Mouse (Mus musculus) heart, embryonic 12.5 days (tissue): ENCODE data around the gene Grasp. TPM values are rescaled to one million over a fixed set of nuclear protein-coding genes. Genes with fewer than 3 reads are reported as not detected.

Experiments
- ATAC-seq: fragments of 200-750 bp; cut with Nextera tagmentation; 2 replicates; pipeline ENCODE4 v1.8.0; 2017; ENCODE audit warnings: moderate TSS enrichment, moderate library complexity; ENCODE audit not compliant: insufficient number of reproducible peaks, low FRiP score
- H3K27ac ChIP-seq: fragments of 300-500 bp; sonication (generic); 2 replicates; pipeline ENCODE4 v1.5.1; 2016; ENCODE audit warnings: mild to moderate bottlenecking, moderate library complexity; ENCODE audit not compliant: poor library complexity, severe bottlenecking
- H3K27me3 ChIP-seq: fragments of 300-500 bp; sonication (generic); replicated peaks from 2 replicates; pipeline ENCODE4 v1.6.1; 2016; ENCODE audit warnings: mild to moderate bottlenecking, moderate library complexity
- H3K36me3 ChIP-seq: fragments of 300-500 bp; sonication (generic); 2 replicates; pipeline ENCODE4 v1.6.1; 2016; ENCODE audit warnings: mild to moderate bottlenecking, moderate library complexity
- H3K4me1 ChIP-seq: fragments of 300-500 bp; sonication (generic); replicated peaks from 2 replicates; pipeline ENCODE4 v1.6.1; 2016; ENCODE audit warnings: mild to moderate bottlenecking
- H3K4me2 ChIP-seq: fragments of 300-500 bp; sonication (generic); 2 replicates; pipeline ENCODE4 v1.6.1; 2016; ENCODE audit warnings: mild to moderate bottlenecking, moderate library complexity
- H3K4me3 ChIP-seq: fragments of 300-500 bp; sonication (generic); 2 replicates; pipeline ENCODE4 v1.5.1; 2016; ENCODE audit warnings: mild to moderate bottlenecking
- H3K9ac ChIP-seq: fragments of 300-500 bp; sonication (generic); 2 replicates; pipeline ENCODE4 v1.6.1; 2016; ENCODE audit warnings: mild to moderate bottlenecking, moderate library complexity
- H3K9me3 ChIP-seq: fragments of 300-500 bp; sonication (generic); replicated peaks from 2 replicates; pipeline ENCODE4 v1.6.1; 2016; ENCODE audit warnings: mild to moderate bottlenecking, moderate library complexity
- WGBS: fragments of 180-500 bp; shearing (Covaris S2); methylation state at CpG from one replicate; pipeline ENCODE4 v1.1.7; 2016; 5-methylcytosine and 5-hydroxymethylcytosine counted together
- polyA plus RNA-seq: library from polyadenylated mRNA; unstranded; fragments of >200 nt; fragmentation: Nextera tagmentation; extraction: Ambion mirVana; gene quantifications from 2 replicates; pipeline ENCODE4 v1.2.1, GENCODE M21; 2016

The Grasp gene
- polyA plus RNA-seq, 1 experiment from 2014 or later: 6.6 TPM

- Histone ChIP-seq H3K36me3 (no peaks in the 10 kb centered on the region), H3K27me3 (no peaks in the 10 kb centered on the region), H3K27ac (no peak overlapping the region), H3K9ac (no peak overlapping the region), H3K9me3 (no peaks in the 10 kb centered on the region), H3K4me2 (no peak overlapping the region), H3K4me1 (peaks cover 39% of the 10 kb centered on the region), H3K4me3 (no peak overlapping the region)
- WGBS: 66% methylated on average over 9 of the region's 9 CpGs
- no peak for ATAC-seq
Measured at GRCm38 (mm10) chr15:101250220-101250800, 26.3 kb downstream of the Grasp start.

DNA sequence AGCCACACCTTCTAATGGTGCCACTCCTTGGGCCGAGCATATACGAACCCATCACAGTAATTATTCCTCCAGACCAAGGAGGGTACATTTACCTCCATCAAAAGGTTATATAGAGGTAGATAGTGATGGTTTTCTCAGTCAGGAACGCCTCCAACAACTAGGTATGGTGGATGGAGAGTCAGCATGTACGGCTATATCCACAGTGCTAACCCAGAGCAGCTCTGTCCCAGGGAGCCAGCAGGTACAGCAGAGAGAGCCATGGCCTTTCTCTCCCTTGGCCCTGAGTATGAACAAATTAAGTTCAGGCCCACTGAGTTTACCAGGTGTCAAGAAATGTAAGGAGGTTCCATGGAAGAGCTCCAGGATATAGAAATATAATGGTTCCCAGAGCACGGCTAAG lies 27.9 kb downstream of the Grasp start:
- no peak overlapping the region for H3K9ac ChIP-seq
- no peak overlapping the region for H3K27ac ChIP-seq
- ATAC-seq: no peak
- no peaks in the 10 kb centered on the region for H3K27me3 ChIP-seq
- no peak overlapping the region for H3K4me2 ChIP-seq
- no peaks in the 10 kb centered on the region for H3K9me3 ChIP-seq
- H3K36me3 ChIP-seq: no peaks in the 10 kb centered on the region
- H3K4me1 ChIP-seq: peaks cover 49% of the 10 kb centered on the region
- 87% methylated on average over 5 of the region's 5 CpGs for WGBS
- no peak overlapping the region for H3K4me3 ChIP-seq

DNA sequence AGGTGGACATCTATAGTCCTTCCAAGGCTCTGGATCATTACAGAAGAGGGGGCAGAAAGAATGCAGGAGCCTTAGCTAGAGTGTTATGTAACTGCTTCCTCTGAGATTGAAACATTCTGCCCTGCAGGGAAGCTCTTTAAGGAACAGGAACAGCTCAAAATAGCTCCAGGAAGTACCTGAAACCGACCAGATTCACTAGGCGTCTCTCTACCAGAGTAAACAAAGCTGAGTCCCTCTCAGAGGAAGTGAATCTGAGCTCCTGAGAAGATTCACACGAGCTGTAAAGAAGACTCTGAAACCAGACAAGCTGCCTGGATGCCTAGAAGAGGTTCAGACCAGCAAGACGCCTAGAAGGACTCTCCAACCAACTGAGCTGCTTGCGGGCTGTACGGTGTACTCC lies 28.6 kb downstream of the Grasp start:
- peaks cover 45% of the 10 kb centered on the region for H3K4me1 ChIP-seq
- no peaks in the 10 kb centered on the region for H3K36me3 ChIP-seq
- no peak overlapping the region for H3K9ac ChIP-seq
- WGBS: 71% methylated on average over 6 of the region's 6 CpGs
- H3K9me3 ChIP-seq: no peaks in the 10 kb centered on the region
- no peak overlapping the region for H3K27ac ChIP-seq
- no peak overlapping the region for H3K4me2 ChIP-seq
- no peak for ATAC-seq
- no peak overlapping the region for H3K4me3 ChIP-seq
- H3K27me3 ChIP-seq: no peaks in the 10 kb centered on the region

GRCm38 (mm10) chr15:101253563-101253885 lies 29.5 kb downstream of the Grasp start:
- peaks cover 36% of the 10 kb centered on the region for H3K4me1 ChIP-seq
- peak overlapping the region; percentile 86 for H3K4me2 ChIP-seq
- H3K27me3 ChIP-seq: no peaks in the 10 kb centered on the region
- no peaks in the 10 kb centered on the region for H3K9me3 ChIP-seq
- H3K4me3 ChIP-seq: peak overlapping the region; percentile 77
- H3K36me3 ChIP-seq: no peaks in the 10 kb centered on the region
- ATAC-seq: peak; percentile 13; the same call in 1 of the 2 replicates
- WGBS: 29% methylated on average over 3 of the region's 3 CpGs
- H3K27ac ChIP-seq: peak overlapping the region; percentile 79; the same call in 1 of the 2 replicates
- peak overlapping the region; percentile 97 for H3K9ac ChIP-seq

DNA sequence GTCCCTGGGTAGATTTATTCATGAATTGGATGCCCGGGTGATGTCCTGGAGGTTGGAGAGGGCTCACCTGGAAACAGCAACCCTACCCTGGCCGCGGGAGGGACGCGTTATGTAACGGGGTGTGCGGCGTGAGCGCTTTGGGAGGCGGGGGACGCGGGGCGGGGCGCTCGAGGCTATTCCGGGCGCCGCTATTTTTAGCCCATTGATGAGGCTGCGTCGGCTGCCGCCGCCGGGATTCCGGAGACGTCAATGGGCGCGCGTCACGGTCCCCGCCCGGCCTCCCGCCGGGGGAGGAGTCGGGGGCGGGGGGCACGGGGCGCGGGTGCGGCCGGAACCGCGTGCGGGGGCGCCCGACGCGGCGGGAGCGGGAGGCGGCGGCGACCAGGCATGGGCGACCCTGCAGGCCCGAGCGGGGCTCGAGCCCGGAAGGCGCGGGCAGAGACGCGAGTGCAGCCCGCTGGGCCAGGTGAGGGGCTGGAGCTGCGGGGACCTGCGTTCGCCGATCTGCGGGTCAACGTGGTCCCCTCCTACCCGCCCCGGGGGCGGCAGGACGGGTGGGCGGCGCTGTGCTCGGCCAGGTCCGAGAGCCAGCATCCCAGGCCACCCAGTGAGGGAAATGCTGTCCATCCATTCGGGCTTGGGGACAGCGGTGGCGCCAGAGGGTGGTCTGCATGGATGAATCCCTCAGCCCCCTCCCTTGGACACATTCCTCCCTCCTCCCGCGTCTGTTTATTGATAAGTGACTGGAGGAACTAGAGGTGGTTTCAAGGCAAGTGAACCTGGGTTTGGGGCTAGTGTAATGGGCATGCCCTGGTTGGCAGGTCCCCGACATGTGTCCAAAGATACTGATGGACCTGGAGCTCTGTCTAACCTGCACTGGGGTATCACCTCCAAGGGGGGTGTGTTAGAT lies 30.2 kb downstream of the Grasp start, which contains the start of gene Nr4a1:
Gene Nr4a1, plus strand, starts transcription at position 384 of the 910 bp plus-strand sequence.
- 1% methylated on average over 82 of the region's 82 CpGs for WGBS
- no peaks in the 10 kb centered on the region for H3K9me3 ChIP-seq
- H3K27me3 ChIP-seq: no peaks in the 10 kb centered on the region
- H3K9ac ChIP-seq: peak within 1 kb of the TSS; percentile 97
- H3K4me2 ChIP-seq: peak within 1 kb of the TSS; percentile 86
- ATAC-seq: peak; percentile 73
- H3K27ac ChIP-seq: peak within 1 kb of the TSS; percentile 79
- peak within 1 kb of the TSS; percentile 77 for H3K4me3 ChIP-seq
- no peaks in the 10 kb centered on the region for H3K36me3 ChIP-seq
- peaks cover 32% of the 10 kb centered on the region for H3K4me1 ChIP-seq

GRCm38 (mm10) chr15:101255842-101256462 lies 32.0 kb downstream of the Grasp start:
- H3K9ac ChIP-seq: peak overlapping the region; percentile 10; the same call in 1 of the 2 replicates
- no peak overlapping the region for H3K4me3 ChIP-seq
- peaks cover 45% of the 10 kb centered on the region for H3K4me1 ChIP-seq
- no peaks in the 10 kb centered on the region for H3K27me3 ChIP-seq
- H3K9me3 ChIP-seq: no peaks in the 10 kb centered on the region
- H3K27ac ChIP-seq: no peak overlapping the region
- ATAC-seq: no peak
- no peak overlapping the region for H3K4me2 ChIP-seq
- H3K36me3 ChIP-seq: no peaks in the 10 kb centered on the region
- WGBS: 74% methylated on average over 7 of the region's 7 CpGs

DNA sequence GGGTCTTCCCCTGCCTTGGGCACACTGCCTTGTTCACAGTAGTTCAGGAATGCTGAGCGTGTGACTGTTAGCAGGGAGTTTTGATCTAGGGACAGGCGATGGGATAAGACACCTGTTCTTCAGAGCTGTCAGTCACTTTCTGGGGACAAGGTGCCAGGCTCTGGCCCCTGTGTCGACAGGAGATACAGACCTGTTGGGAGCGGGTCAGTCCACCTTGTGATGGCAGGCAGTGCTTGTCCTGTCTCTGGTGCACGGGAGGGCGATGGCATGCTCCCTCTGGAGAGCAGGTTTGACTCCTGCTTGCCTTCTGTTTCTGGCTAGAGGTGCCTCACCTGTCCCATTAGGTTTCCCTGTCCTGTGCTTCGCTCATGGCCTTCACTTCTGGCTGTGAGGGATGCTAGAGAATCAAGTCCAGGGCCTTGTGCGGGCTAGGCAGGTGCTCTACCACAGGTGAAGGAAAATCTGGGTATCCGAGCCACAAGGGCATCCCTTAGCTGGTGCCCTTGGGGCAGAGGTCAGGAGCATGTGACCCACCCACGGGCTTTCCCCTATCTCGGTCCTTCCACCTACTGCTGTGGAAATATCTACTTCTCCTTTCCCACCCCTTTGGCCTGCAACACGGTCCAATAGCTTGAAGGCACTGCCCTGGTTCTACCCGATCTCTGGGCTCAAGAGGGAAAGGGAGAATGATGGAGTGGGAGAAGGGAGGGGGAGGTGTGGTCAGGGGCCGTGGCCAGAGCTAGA lies 32.6 kb downstream of the Grasp start:
- H3K36me3 ChIP-seq: no peaks in the 10 kb centered on the region
- 63% methylated on average over 14 of the region's 14 CpGs for WGBS
- peaks cover 52% of the 10 kb centered on the region for H3K4me1 ChIP-seq
- ATAC-seq: no peak
- H3K4me2 ChIP-seq: no peak overlapping the region
- H3K9ac ChIP-seq: peak overlapping the region; percentile 10; the same call in 1 of the 2 replicates
- no peaks in the 10 kb centered on the region for H3K9me3 ChIP-seq
- H3K27ac ChIP-seq: no peak overlapping the region
- no peaks in the 10 kb centered on the region for H3K27me3 ChIP-seq
- H3K4me3 ChIP-seq: no peak overlapping the region

- no peaks in the 10 kb centered on the region for H3K36me3 ChIP-seq
- no peak overlapping the region for H3K27ac ChIP-seq
- no peak overlapping the region for H3K4me2 ChIP-seq
- no peak overlapping the region for H3K4me3 ChIP-seq
- no peak overlapping the region for H3K9ac ChIP-seq
- no peaks in the 10 kb centered on the region for H3K9me3 ChIP-seq
- no peaks in the 10 kb centered on the region for H3K27me3 ChIP-seq
- H3K4me1 ChIP-seq: peaks cover 62% of the 10 kb centered on the region
- ATAC-seq: no peak
- WGBS: 86% methylated on average over 11 of the region's 11 CpGs
Measured at GRCm38 (mm10) chr15:101258420-101258819, 34.4 kb downstream of the Grasp start.

DNA sequence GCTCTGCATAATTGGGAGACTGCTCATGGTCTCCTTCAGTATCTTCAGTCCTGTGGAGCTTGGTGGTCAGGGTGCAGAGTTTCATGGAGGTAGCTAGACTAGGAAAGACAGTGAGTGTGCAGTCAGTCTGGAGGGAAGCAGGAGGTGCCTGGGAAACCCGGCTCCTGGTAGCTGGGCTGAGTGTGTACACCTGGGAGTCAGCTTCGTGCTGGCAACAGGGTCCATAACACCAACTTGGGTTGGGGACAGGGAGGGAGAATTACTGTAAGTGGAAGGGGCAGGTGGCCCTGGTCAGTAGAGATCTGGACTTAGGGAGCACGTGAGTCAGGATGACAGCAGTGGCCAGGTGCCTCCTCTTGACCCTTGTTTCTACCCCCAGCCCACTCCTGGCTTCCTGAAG lies 35.9 kb downstream of the Grasp start:
- H3K4me1 ChIP-seq: peaks cover 57% of the 10 kb centered on the region
- H3K27ac ChIP-seq: peak overlapping the region; percentile 93
- no peak for ATAC-seq
- 84% methylated on average over 3 of the region's 3 CpGs for WGBS
- peak overlapping the region; percentile 55; the same call in 1 of the 2 replicates for H3K9ac ChIP-seq
- H3K36me3 ChIP-seq: no peaks in the 10 kb centered on the region
- H3K27me3 ChIP-seq: no peaks in the 10 kb centered on the region
- no peak overlapping the region for H3K4me3 ChIP-seq
- no peak overlapping the region for H3K4me2 ChIP-seq
- H3K9me3 ChIP-seq: no peaks in the 10 kb centered on the region

DNA sequence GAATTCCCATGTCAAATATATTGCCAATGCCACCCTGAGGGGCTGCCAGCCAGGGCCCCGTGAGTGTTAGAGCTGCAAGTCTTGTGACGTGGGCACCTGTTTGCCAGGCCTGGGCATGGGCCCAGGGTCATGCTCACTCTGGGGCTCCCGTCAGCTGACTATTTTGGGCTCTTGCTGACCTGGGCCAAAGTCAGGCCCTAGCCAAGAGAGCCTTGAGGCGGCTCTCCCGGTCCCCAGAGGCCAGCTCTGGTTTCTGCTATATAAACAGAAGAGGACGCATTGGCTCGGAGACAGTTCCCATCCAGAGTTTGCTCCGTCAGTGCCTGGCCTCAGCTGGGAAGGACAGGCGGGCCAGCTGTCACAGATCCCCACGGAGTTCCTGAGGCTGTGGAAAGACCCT lies 36.4 kb downstream of the Grasp start:
- WGBS: 32% methylated on average over 10 of the region's 10 CpGs
- peaks cover 59% of the 10 kb centered on the region for H3K4me1 ChIP-seq

More for the DNA sequence above, 36.4 kb downstream of the Grasp start:
- Histone ChIP-seq H3K27me3 (no peaks in the 10 kb centered on the region), H3K36me3 (no peaks in the 10 kb centered on the region), H3K27ac (peak overlapping the region; percentile 93), H3K4me2 (peak overlapping the region; percentile 44; the same call in 1 of the 2 replicates), H3K4me3 (no peak overlapping the region), H3K9me3 (no peaks in the 10 kb centered on the region), H3K9ac (peak overlapping the region; percentile 55)
- no peak for ATAC-seq
